Mouse (Mus musculus) myocyte (in vitro differentiated cells): ENCODE measurements at regions not wholly inside any gene's neighbourhood (a gene's known extent, or its start where the extent isn't known, plus 50 kb on each side); places are given as distances from the start of the nearest gene placed in this dataset.

Source experiments
- E2F4 ChIP-seq: IDR thresholded peaks from one replicate; pipeline ENCODE4 v1.6.1; 2011; ENCODE audit warnings: mild to moderate bottlenecking, control low read depth, moderate library complexity; ENCODE audit not compliant: insufficient read depth
- POLR2A ChIP-seq: IDR thresholded peaks from one replicate; pipeline ENCODE4 v1.6.1; 2011; ENCODE audit warnings: low read depth, mild to moderate bottlenecking, control low read depth, moderate library complexity; ENCODE audit not compliant: insufficient read length
- USF1 ChIP-seq: IDR thresholded peaks from one replicate; pipeline ENCODE4 v1.6.1; 2011; ENCODE audit warnings: low read depth, mild to moderate bottlenecking, control low read depth, moderate library complexity

- TF ChIP-seq USF1 (no peak), E2F4 (no peak), POLR2A (no peak)
Observed at GRCm38 (mm10) chr16:95873297-95873696, 117.5 kb downstream of the Psmg1 start.
